Mouse (Mus musculus): ENCODE measurements at regions not wholly inside any gene's neighbourhood (a gene's known extent, or its start where the extent isn't known, plus 50 kb on each side); places are given as distances from the start of the nearest gene placed in this dataset.

GRCm38 (mm10) chr6:100483836-100484235 lies 187.1 kb downstream of the Shq1 start:
- Histone ChIP-seq H3K9ac (ENCODE audit: low read length) (no peak overlapping the region), H3K4me2 (ENCODE audit: low read length) (peak overlapping the region; percentile 58), H3K27ac (replicated peaks in 1 of 2; ENCODE audit: control insufficient read depth in 1 of 2, insufficient read depth in 1 of 2, low read depth in 2 of 2, low read length in 2 of 2) (no peak overlapping the region), H3K4me3 (ENCODE audit: control insufficient read depth in 1 of 2, insufficient read depth in 1 of 2, low read depth in 1 of 2, low read length in 2 of 2) (no peak overlapping the region), H3K27me3 (ENCODE audit: control insufficient read depth, insufficient read depth, low read length) (no peaks in the 10 kb centered on the region; the same call in 1 of the 2 replicates), H3K4me1 (ENCODE audit: control insufficient read depth in 2 of 2, insufficient read depth in 2 of 2, low read length in 2 of 2) (peaks cover 33 to 36% of the 10 kb centered on the region in 2 experiments), H3K36me3 (ENCODE audit: control insufficient read depth, insufficient read depth, low read length) (no peaks in the 10 kb centered on the region), H3K9me3 (ENCODE audit: control insufficient read depth, low read length) (peaks cover 7% of the 10 kb centered on the region)
- ATAC-seq (ENCODE audit: insufficient number of reproducible peaks, insufficient read depth, low FRiP score, low read depth), result no peak
- WGBS, result 54% methylated on average over 3 of the region's 3 CpGs

DNA sequence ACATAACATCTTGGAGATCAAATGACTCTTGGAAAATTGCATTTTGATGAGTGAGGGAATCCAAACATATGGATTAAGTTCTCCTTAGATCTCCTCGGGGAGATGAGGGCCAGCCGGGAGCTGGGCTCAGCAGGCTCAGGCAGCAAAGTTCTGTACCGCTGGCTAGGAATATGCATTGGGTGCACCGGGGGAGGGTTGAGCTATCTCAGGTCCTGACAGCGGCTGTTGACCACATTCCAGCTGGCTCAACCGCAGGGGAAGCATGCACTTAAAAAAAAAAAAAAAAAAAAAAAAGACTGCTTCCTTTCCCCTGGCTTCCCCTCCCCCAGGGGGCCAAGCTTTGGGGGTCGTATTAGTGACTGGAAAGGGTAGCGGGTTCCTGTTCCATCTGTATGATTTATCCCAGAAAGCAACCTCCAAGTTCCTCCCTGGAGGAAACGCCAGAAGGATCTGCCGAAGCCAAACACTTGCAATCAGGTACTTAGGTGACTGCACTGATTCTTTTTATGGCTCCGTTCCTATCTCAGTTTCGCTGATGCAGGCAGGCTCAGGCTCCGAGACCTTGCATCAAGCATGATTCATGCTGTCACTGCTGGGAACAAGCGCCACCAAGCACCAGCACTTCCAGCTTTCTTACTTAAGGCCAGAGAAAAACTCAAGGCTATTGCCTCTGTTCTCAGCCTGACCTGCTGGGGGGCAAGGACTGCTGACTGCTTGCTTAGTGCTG lies 187.7 kb downstream of the Shq1 start:
- Histone ChIP-seq H3K27ac (replicated peaks in 1 of 2; ENCODE audit: control insufficient read depth in 1 of 2, insufficient read depth in 1 of 2, low read depth in 2 of 2, low read length in 2 of 2) (0 out of 4 replicates have a peak overlapping the region, but pooled peaks of 1 of the 2 experiments have one; percentile 14), H3K9ac (ENCODE audit: low read length) (no peak overlapping the region), H3K36me3 (ENCODE audit: control insufficient read depth, insufficient read depth, low read length) (no peaks in the 10 kb centered on the region), H3K4me1 (ENCODE audit: control insufficient read depth in 2 of 2, insufficient read depth in 2 of 2, low read length in 2 of 2) (peaks cover 33 to 36% of the 10 kb centered on the region in 2 experiments), H3K9me3 (ENCODE audit: control insufficient read depth, low read length) (peaks cover 7% of the 10 kb centered on the region), H3K4me3 (ENCODE audit: control insufficient read depth in 1 of 2, insufficient read depth in 1 of 2, low read depth in 1 of 2, low read length in 2 of 2) (peak overlapping the region in 1 of 2 experiments; percentile 23; a peak in 2 of 4 replicates), H3K4me2 (ENCODE audit: low read length) (peak overlapping the region; percentile 58), H3K27me3 (ENCODE audit: control insufficient read depth, insufficient read depth, low read length) (no peaks in the 10 kb centered on the region; the same call in 1 of the 2 replicates)
- 0 out of 2 replicates have a peak, but pooled peaks have one; percentile 27 for ATAC-seq (ENCODE audit: insufficient number of reproducible peaks, insufficient read depth, low FRiP score, low read depth)
- under 1% methylated on average over 14 of the region's 14 CpGs for WGBS

DNA sequence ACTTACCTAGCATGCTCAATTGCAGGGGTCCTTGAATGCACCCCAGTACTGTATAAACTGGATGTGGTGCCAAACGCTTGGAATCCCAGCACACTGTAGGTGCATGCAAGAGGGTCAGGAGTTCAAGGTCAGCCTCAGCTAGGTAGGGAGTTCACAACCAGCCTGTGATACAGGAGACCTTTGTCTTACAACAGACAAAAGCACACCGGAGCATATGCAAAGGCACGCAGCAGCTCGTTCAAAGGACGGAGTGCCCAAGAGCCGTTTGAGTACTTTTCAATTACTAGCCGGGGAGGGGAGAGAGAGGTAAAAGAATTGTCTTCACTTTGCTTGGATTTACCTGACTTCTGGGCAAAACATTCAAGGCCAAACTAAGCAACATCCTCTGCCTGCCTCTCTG lies 188.4 kb downstream of the Shq1 start:
- no peaks in the 10 kb centered on the region; the same call in 1 of the 2 replicates for H3K27me3 ChIP-seq (ENCODE audit: control insufficient read depth, insufficient read depth, low read length)
- H3K4me1 ChIP-seq (ENCODE audit: control insufficient read depth in 2 of 2, insufficient read depth in 2 of 2, low read length in 2 of 2), result peaks cover 33 to 36% of the 10 kb centered on the region in 2 experiments
- H3K27ac ChIP-seq (replicated peaks in 1 of 2; ENCODE audit: control insufficient read depth in 1 of 2, insufficient read depth in 1 of 2, low read depth in 2 of 2, low read length in 2 of 2), result no peak overlapping the region
- ATAC-seq (ENCODE audit: insufficient number of reproducible peaks, insufficient read depth, low FRiP score, low read depth), result no peak
- H3K9ac ChIP-seq (ENCODE audit: low read length), result no peak overlapping the region
- no peak overlapping the region for H3K4me3 ChIP-seq (ENCODE audit: control insufficient read depth in 1 of 2, insufficient read depth in 1 of 2, low read depth in 1 of 2, low read length in 2 of 2)
- H3K9me3 ChIP-seq (ENCODE audit: control insufficient read depth, low read length), result peaks cover 7% of the 10 kb centered on the region
- H3K4me2 ChIP-seq (ENCODE audit: low read length), result peak overlapping the region; percentile 58
- 34% methylated on average over 7 of the region's 7 CpGs for WGBS
- no peaks in the 10 kb centered on the region for H3K36me3 ChIP-seq (ENCODE audit: control insufficient read depth, insufficient read depth, low read length)

GRCm38 (mm10) chr6:100480525-100480924 lies 190.4 kb downstream of the Shq1 start:
- Histone ChIP-seq H3K9ac (ENCODE audit: low read length) (no peak overlapping the region), H3K4me3 (ENCODE audit: control insufficient read depth in 1 of 2, insufficient read depth in 1 of 2, low read depth in 1 of 2, low read length in 2 of 2) (no peak overlapping the region), H3K9me3 (ENCODE audit: control insufficient read depth, low read length) (peaks cover 5% of the 10 kb centered on the region), H3K36me3 (ENCODE audit: control insufficient read depth, insufficient read depth, low read length) (no peaks in the 10 kb centered on the region), H3K27ac (replicated peaks in 1 of 2; ENCODE audit: control insufficient read depth in 1 of 2, insufficient read depth in 1 of 2, low read depth in 2 of 2, low read length in 2 of 2) (no peak overlapping the region), H3K27me3 (ENCODE audit: control insufficient read depth, insufficient read depth, low read length) (no peaks in the 10 kb centered on the region; the same call in none of the 2 replicates), H3K4me1 (ENCODE audit: control insufficient read depth in 2 of 2, insufficient read depth in 2 of 2, low read length in 2 of 2) (peaks cover 33 to 36% of the 10 kb centered on the region in 2 experiments), H3K4me2 (ENCODE audit: low read length) (no peak overlapping the region)
- ATAC-seq (ENCODE audit: insufficient number of reproducible peaks, insufficient read depth, low FRiP score, low read depth), result no peak
- 78% methylated on average over 3 of the region's 3 CpGs for WGBS

GRCm38 (mm10) chr6:100479881-100480280 lies 191.1 kb downstream of the Shq1 start:
- H3K4me1 ChIP-seq (ENCODE audit: control insufficient read depth in 2 of 2, insufficient read depth in 2 of 2, low read length in 2 of 2), result peaks cover 33 to 36% of the 10 kb centered on the region in 2 experiments
- ATAC-seq (ENCODE audit: insufficient number of reproducible peaks, insufficient read depth, low FRiP score, low read depth), result no peak
- no peaks in the 10 kb centered on the region for H3K9me3 ChIP-seq (ENCODE audit: control insufficient read depth, low read length)
- 0 out of 4 replicates have a peak overlapping the region, but pooled peaks of 1 of the 2 experiments have one; percentile 19 for H3K27ac ChIP-seq (replicated peaks in 1 of 2; ENCODE audit: control insufficient read depth in 1 of 2, insufficient read depth in 1 of 2, low read depth in 2 of 2, low read length in 2 of 2)
- no peaks in the 10 kb centered on the region for H3K36me3 ChIP-seq (ENCODE audit: control insufficient read depth, insufficient read depth, low read length)
- no peak overlapping the region for H3K9ac ChIP-seq (ENCODE audit: low read length)
- H3K4me3 ChIP-seq (ENCODE audit: control insufficient read depth in 1 of 2, insufficient read depth in 1 of 2, low read depth in 1 of 2, low read length in 2 of 2), result no peak overlapping the region
- H3K27me3 ChIP-seq (ENCODE audit: control insufficient read depth, insufficient read depth, low read length), result no peaks in the 10 kb centered on the region; the same call in none of the 2 replicates
- WGBS, result 22% methylated on average over 6 of the region's 6 CpGs
- H3K4me2 ChIP-seq (ENCODE audit: low read length), result no peak overlapping the region

- Histone ChIP-seq H3K36me3 (ENCODE audit: control insufficient read depth, insufficient read depth, low read length) (no peaks in the 10 kb centered on the region), H3K27me3 (ENCODE audit: control insufficient read depth, insufficient read depth, low read length) (no peaks in the 10 kb centered on the region; the same call in none of the 2 replicates), H3K4me3 (ENCODE audit: control insufficient read depth in 1 of 2, insufficient read depth in 1 of 2, low read depth in 1 of 2, low read length in 2 of 2) (no peak overlapping the region), H3K4me1 (ENCODE audit: control insufficient read depth in 2 of 2, insufficient read depth in 2 of 2, low read length in 2 of 2) (peaks cover 33 to 36% of the 10 kb centered on the region in 2 experiments), H3K27ac (replicated peaks in 1 of 2; ENCODE audit: control insufficient read depth in 1 of 2, insufficient read depth in 1 of 2, low read depth in 2 of 2, low read length in 2 of 2) (no peak overlapping the region), H3K4me2 (ENCODE audit: low read length) (no peak overlapping the region), H3K9me3 (ENCODE audit: control insufficient read depth, low read length) (no peaks in the 10 kb centered on the region), H3K9ac (ENCODE audit: low read length) (no peak overlapping the region)
- WGBS, result 82% methylated on average over 4 of the region's 4 CpGs
- ATAC-seq (ENCODE audit: insufficient number of reproducible peaks, insufficient read depth, low FRiP score, low read depth), result no peak
These were observed 191.5 kb downstream of the Shq1 start for GRCm38 (mm10) chr6:100479455-100479854.

GRCm38 (mm10) chr6:100476550-100477366 lies 189.5 kb upstream of the Rybp start:
- H3K27ac ChIP-seq (replicated peaks in 1 of 2; ENCODE audit: control insufficient read depth in 1 of 2, insufficient read depth in 1 of 2, low read depth in 2 of 2, low read length in 2 of 2), result no peak overlapping the region
- no peak overlapping the region for H3K4me2 ChIP-seq (ENCODE audit: low read length)
- H3K4me1 ChIP-seq (ENCODE audit: control insufficient read depth in 2 of 2, insufficient read depth in 2 of 2, low read length in 2 of 2), result peaks cover 14% of the 10 kb centered on the region in 2 experiments
- H3K9me3 ChIP-seq (ENCODE audit: control insufficient read depth, low read length), result peaks cover 6% of the 10 kb centered on the region
- WGBS, result 82% methylated on average over 6 of the region's 6 CpGs
- H3K27me3 ChIP-seq (ENCODE audit: control insufficient read depth, insufficient read depth, low read length), result no peaks in the 10 kb centered on the region; the same call in none of the 2 replicates
- H3K4me3 ChIP-seq (ENCODE audit: control insufficient read depth in 1 of 2, insufficient read depth in 1 of 2, low read depth in 1 of 2, low read length in 2 of 2), result no peak overlapping the region
- H3K36me3 ChIP-seq (ENCODE audit: control insufficient read depth, insufficient read depth, low read length), result no peaks in the 10 kb centered on the region
- ATAC-seq (ENCODE audit: insufficient number of reproducible peaks, insufficient read depth, low FRiP score, low read depth), result no peak
- no peak overlapping the region for H3K9ac ChIP-seq (ENCODE audit: low read length)

All from heart, embryonic 14.5 days (tissue).